Mouse (Mus musculus): ENCODE data around the gene Prrc2b.

GRCm38 (mm10) chr2:32222057-32222456, 71.2 kb downstream of the Prrc2b start:
- TF ChIP-seq EP300 (IDR thresholded peaks at IDR 0.05; ENCODE audit: low read depth) = no peak
- no peak for TF ChIP-seq CTCF (IDR thresholded peaks at IDR 0.05; ENCODE audit: low read depth)
